Mouse (Mus musculus) C2C12 (cell line): ENCODE results near the gene Timm50.

Experiments
- CEBPB ChIP-seq: IDR thresholded peaks from one replicate; pipeline ENCODE4 v1.6.1; 2011; ENCODE audit warnings: low read depth, mild to moderate bottlenecking, control low read depth, moderate library complexity
- CTCF ChIP-seq: IDR thresholded peaks from one replicate; pipeline ENCODE4 v1.5.1; 2011; ENCODE audit not compliant: control insufficient read depth, insufficient read depth, insufficient read length
- MAX ChIP-seq: IDR thresholded peaks from one replicate; pipeline ENCODE4 v1.6.1; 2011; ENCODE audit warnings: mild to moderate bottlenecking, control low read depth

DNA sequence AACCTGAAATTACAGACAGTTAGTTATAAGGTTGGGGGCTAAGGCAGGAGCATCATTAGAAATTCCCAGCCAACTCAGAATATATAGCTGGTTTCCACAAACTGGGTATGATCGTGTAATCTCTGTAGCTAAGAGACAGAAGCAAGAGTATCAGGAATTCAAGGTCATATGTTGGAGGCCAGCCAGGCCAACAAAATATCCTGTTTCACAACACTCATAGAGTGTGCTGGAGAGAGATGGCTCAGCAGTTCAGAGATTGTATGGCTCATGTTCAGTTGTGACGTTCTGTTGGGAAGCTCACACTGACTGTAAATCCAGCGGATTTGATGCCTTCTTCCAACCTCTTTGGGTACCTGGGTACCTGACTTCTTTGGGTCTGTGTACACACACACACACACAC is 35.9 kb upstream of the Timm50 start:
- TF ChIP-seq CTCF (no peak), MAX (no peak), CEBPB (peak; percentile 3)
